Mouse (Mus musculus) E14TG2a.4 (cell line): Measurements from ENCODE around the gene Opa3.

Experiments
- H3K27me3 ChIP-seq: 2 replicates; pipeline ENCODE4 v1.6.1; 2014; ENCODE audit warnings: low read length, control low read depth; ENCODE audit not compliant: insufficient read depth
- H3K36me3 ChIP-seq: 2 replicates; pipeline ENCODE4 v1.6.1; 2014; ENCODE audit warnings: low read length, control low read depth; ENCODE audit not compliant: insufficient read depth
- H3K4me1 ChIP-seq: replicated peaks from 2 replicates; pipeline ENCODE4 v1.6.1; 2014; ENCODE audit warnings: low read depth, low read length, control low read depth
- H3K4me3 ChIP-seq: replicated peaks from 2 replicates; pipeline ENCODE4 v1.5.1; 2014; ENCODE audit warnings: mild to moderate bottlenecking, low read length
- H3K9me3 ChIP-seq: 2 replicates; pipeline ENCODE4 v1.6.1; 2014; ENCODE audit warnings: low read length, control low read depth
- CTCF ChIP-seq: conservative IDR thresholded peaks from 2 replicates; pipeline ENCODE4 v1.5.1; 2014; ENCODE audit warnings: low read length
- NANOG ChIP-seq: IDR thresholded peaks from 2 replicates; pipeline ENCODE4 v1.6.1; 2014; ENCODE audit warnings: borderline replicate concordance, low read length, mixed read lengths
- POU5F1 ChIP-seq: IDR thresholded peaks from 2 replicates; pipeline ENCODE4 v1.6.1; 2014; ENCODE audit warnings: low read length, borderline replicate concordance

Gene Opa3

DNA sequence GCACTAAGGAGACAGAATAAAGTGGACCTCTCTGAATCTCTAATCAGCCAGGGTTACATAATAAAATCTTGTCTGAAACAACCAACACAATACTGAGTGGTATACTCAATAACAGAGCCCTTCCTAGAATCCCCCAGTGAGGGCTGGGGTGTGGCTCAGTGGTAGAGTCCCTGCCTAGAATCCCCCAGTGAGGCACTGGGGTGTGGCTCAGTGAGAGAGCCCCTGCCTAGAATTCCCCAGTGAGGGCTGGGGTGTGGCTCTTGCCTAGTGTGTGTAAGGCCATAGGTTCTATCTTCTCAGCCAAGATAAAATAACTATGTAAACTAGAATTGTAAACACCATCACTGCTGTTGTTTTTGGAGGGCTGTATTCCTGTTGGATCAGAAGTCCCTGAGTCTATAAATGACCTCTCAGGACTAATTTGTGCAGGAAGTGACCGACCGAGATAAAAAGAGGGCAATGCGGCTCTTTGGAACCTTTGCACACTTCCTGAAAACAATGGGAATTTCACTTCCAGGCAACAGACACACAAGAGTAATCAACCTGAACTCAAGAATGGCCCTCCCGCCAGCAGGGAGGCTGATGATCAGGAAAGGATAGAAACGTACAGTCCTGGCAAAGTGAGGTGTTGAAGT is 17.0 kb upstream of the Opa3 start:
- peaks cover 68% of the 10 kb centered on the region for H3K4me1 ChIP-seq
- no peak for TF ChIP-seq CTCF

GRCm38 (mm10) chr7:19211996-19212755 is 16.0 kb upstream of the Opa3 start, which contains the start of gene Gpr4:
TSS of gene Gpr4 (plus strand) at chr7:19212538.
- TF ChIP-seq CTCF (no peak), POU5F1 (no peak), NANOG (no peak)
- Histone ChIP-seq H3K9me3 (peaks cover 10% of the 10 kb centered on the region), H3K36me3 (no peaks in the 10 kb centered on the region), H3K4me3 (peak within 1 kb of the TSS; percentile 75), H3K4me1 (peaks cover 70% of the 10 kb centered on the region), H3K27me3 (peaks cover 7% of the 10 kb centered on the region; the same call in 1 of the 2 replicates)

More for the DNA sequence above, 17.0 kb upstream of the Opa3 start:
- H3K4me3 ChIP-seq: no peak overlapping the region
- H3K36me3 ChIP-seq: no peaks in the 10 kb centered on the region
- H3K9me3 ChIP-seq: peaks cover 10% of the 10 kb centered on the region
- peaks cover 7% of the 10 kb centered on the region; the same call in 1 of the 2 replicates for H3K27me3 ChIP-seq

GRCm38 (mm10) chr7:19213385-19213784 is 14.7 kb upstream of the Opa3 start:
- TF ChIP-seq CTCF (no peak), NANOG (no peak), POU5F1 (no peak)
- Histone ChIP-seq H3K9me3 (peaks cover 15% of the 10 kb centered on the region), H3K4me1 (peaks cover 71% of the 10 kb centered on the region), H3K36me3 (peaks cover 5% of the 10 kb centered on the region; the same call in 1 of the 2 replicates), H3K27me3 (peaks cover 7% of the 10 kb centered on the region; the same call in 1 of the 2 replicates), H3K4me3 (peak overlapping the region; percentile 75)

DNA sequence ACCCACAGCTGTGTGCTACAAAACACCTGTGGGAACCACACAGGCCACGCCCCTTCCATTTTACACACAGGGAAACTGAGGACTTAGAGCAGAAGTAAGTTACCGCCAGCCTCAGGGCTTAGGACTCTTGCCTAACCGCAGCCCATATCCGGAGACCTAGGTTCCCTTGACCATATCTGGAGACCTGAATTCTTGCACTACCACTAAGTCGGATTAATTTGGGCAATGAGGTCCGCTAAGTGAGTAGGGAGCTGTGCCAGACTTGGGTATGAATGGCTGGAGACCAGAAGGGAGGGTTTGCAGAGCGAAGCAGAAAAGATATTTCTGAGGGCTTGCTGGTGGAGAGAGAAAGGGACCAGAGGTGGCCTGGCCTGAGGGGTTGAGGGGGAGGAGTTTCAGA is 13.8 kb upstream of the Opa3 start:
- Histone ChIP-seq H3K27me3 (peaks cover 7% of the 10 kb centered on the region; the same call in 1 of the 2 replicates), H3K4me1 (peaks cover 68% of the 10 kb centered on the region), H3K9me3 (peaks cover 17% of the 10 kb centered on the region), H3K36me3 (peaks cover 5% of the 10 kb centered on the region; the same call in 1 of the 2 replicates), H3K4me3 (peak overlapping the region; percentile 5; the same call in 1 of the 2 replicates)
- TF ChIP-seq NANOG: no peak
- no peak for TF ChIP-seq POU5F1
- TF ChIP-seq CTCF: no peak

DNA sequence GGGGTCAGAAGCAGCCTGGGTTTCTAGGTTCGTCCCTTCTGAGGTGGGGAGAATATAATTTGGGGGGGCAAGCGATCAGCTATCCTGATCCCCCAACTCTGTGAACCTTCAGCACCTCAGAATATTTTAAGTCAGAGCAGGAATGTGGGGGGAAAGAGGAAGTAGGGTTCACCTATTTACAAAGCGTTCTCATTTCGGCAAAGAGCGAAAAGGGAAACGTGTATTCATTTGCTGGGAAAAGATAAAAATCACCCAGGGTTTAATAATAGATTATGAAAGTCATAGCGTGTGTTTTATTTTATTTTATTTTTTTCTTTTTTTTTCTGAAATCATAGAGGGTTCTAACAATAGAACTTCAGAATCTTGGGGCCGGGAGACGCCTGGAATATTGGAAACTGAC is 13.2 kb upstream of the Opa3 start:
- Histone ChIP-seq H3K27me3 (peaks cover 7% of the 10 kb centered on the region; the same call in 1 of the 2 replicates), H3K4me3 (peak overlapping the region; percentile 5; the same call in 1 of the 2 replicates), H3K9me3 (peaks cover 17% of the 10 kb centered on the region), H3K4me1 (peaks cover 62% of the 10 kb centered on the region), H3K36me3 (peaks cover 5% of the 10 kb centered on the region; the same call in 1 of the 2 replicates)
- no peak for TF ChIP-seq POU5F1
- TF ChIP-seq NANOG: no peak
- TF ChIP-seq CTCF: no peak

DNA sequence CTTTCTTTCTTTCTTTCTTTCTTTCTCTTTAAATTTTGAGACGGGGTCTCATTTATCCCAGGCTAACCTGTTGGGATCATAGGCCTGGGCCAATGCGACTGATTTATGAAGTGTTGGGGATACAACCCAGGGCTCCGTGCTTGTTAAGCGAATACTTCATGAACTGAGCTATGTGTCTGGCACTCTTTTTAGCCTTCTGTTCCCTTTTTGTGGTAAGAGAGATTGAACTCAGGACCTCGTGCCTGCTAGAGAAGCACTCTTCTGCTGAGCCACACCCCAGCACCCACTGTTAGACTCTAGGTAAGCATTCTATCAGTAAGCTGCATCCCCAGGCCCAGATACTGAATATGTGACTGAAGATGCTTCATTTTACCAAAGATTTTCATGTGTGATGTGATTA is 10.6 kb upstream of the Opa3 start:
- H3K27me3 ChIP-seq: peaks cover 7% of the 10 kb centered on the region; the same call in 1 of the 2 replicates
- peaks cover 7% of the 10 kb centered on the region; the same call in 1 of the 2 replicates for H3K9me3 ChIP-seq
- no peak for TF ChIP-seq CTCF
- no peak for TF ChIP-seq NANOG
- no peak for TF ChIP-seq POU5F1
- peaks cover 59% of the 10 kb centered on the region for H3K4me1 ChIP-seq
- H3K4me3 ChIP-seq: no peak overlapping the region
- peaks cover 9% of the 10 kb centered on the region; the same call in 1 of the 2 replicates for H3K36me3 ChIP-seq

- no peak overlapping the region for H3K4me3 ChIP-seq
- H3K36me3 ChIP-seq: peaks cover 13% of the 10 kb centered on the region
- peaks cover 7% of the 10 kb centered on the region; the same call in 1 of the 2 replicates for H3K9me3 ChIP-seq
- TF ChIP-seq NANOG: no peak
- no peak for TF ChIP-seq POU5F1
- no peak for TF ChIP-seq CTCF
- H3K4me1 ChIP-seq: peaks cover 62% of the 10 kb centered on the region
- H3K27me3 ChIP-seq: peaks cover 6% of the 10 kb centered on the region; the same call in 1 of the 2 replicates
Observed at GRCm38 (mm10) chr7:19217944-19218343, 10.2 kb upstream of the Opa3 start.

- H3K4me3 ChIP-seq: no peak overlapping the region
- no peak for TF ChIP-seq CTCF
- TF ChIP-seq POU5F1: no peak
- TF ChIP-seq NANOG: no peak
- peaks cover 7% of the 10 kb centered on the region; the same call in 1 of the 2 replicates for H3K9me3 ChIP-seq
- H3K36me3 ChIP-seq: peaks cover 28% of the 10 kb centered on the region
- H3K27me3 ChIP-seq: no peaks in the 10 kb centered on the region
- peaks cover 61% of the 10 kb centered on the region for H3K4me1 ChIP-seq
Observed at GRCm38 (mm10) chr7:19220061-19220460, 8.1 kb upstream of the Opa3 start.
